Comparison of ENCODE assay signal across 13 mouse cellular contexts in genomic region chr13:103014631-103015030, GRCm38 (mm10).
A peak's percentile ranks its signal among the peaks of the same experiment; 100 is the strongest.
DNase-seq lines count a peak whose midpoint lies in the region; ATAC-seq and TF ChIP-seq lines count a peak whose summit lies in the region.
"Had no signal": no experiment of that assay in that cellular context is flagged by ENCODE, and none has a peak within 500 bp of the region (broad histone marks: within the 10 kb centered on the region; RNA-seq: fewer than 3 reads in every experiment).

No protein-coding gene starts in this region.

- intact Hi-C loops in left cerebral cortex, postnatal 10 days (cut with DNase I): no loop called here

- TF ChIP-seq POLR2A in liver, adult 2 months (IDR thresholded peaks at IDR 0.05; ENCODE audit: extremely low read depth, insufficient read depth, low read length): no peak

- H3K4me3 ChIP-seq in liver, adult 2 months (ENCODE audit: insufficient read depth, low read depth, low read length): no peak overlapping the region
- H3K4me3 ChIP-seq in liver, postnatal 0 days (ENCODE audit: low read depth, low read length): no peak overlapping the region
- H3K4me3 ChIP-seq: erythroblast, embryonic 14.5 days; gastrocnemius, adult 2 months; liver, embryonic 13.5 days had no signal

- no peak for TF ChIP-seq EP300 in liver, postnatal 0 days (IDR thresholded peaks at IDR 0.05; ENCODE audit: low read depth)

- H3K4me2 ChIP-seq in liver, postnatal 0 days (ENCODE audit: low read depth, low read length): no peak overlapping the region
- H3K4me2 ChIP-seq: liver, embryonic 13.5 days had no signal

- H3K9me3 ChIP-seq in liver, postnatal 0 days (ENCODE audit: low read length): no peaks in the 10 kb centered on the region
- H3K9me3 ChIP-seq: liver, embryonic 13.5 days had no signal

- no peak for TF ChIP-seq CTCF in liver, adult 2 months (IDR thresholded peaks at IDR 0.05; ENCODE audit: low read depth, low read length)
- TF ChIP-seq CTCF in liver, postnatal 0 days (IDR thresholded peaks at IDR 0.05; ENCODE audit: low read depth): no peak

- peak; percentile 31 for DNase-seq in embryo, embryonic 10.5 days (ENCODE audit: low spot score)
- DNase-seq in embryo, embryonic 9.5 days (ENCODE audit: extremely low spot score): no peak
- peak; percentile 9 for DNase-seq in liver, adult 2 months (ENCODE audit: extremely low read depth, low read depth, low spot score)
- DNase-seq in liver, postnatal 0 days: no peak
- peak; percentile 51 for DNase-seq in heart, adult 8-10 months (ENCODE audit: low spot score)
- peak; percentile 15 to 37 for DNase-seq in layer of hippocampus, postnatal 36 days
- no peak for DNase-seq in left cerebral cortex, postnatal 10 days (ENCODE audit: extremely low spot score in 1 of 2, low spot score in 2 of 2)
- DNase-seq: gastrocnemius, adult 2 months; liver, embryonic 13.5 days had no signal

- H3K4me1 ChIP-seq in liver, adult 2 months (ENCODE audit: control insufficient read depth, insufficient read depth, low read length): no peaks in the 10 kb centered on the region
- H3K4me1 ChIP-seq in liver, postnatal 0 days (ENCODE audit: insufficient read depth): no peaks in the 10 kb centered on the region
- H3K4me1 ChIP-seq: liver, embryonic 13.5 days had no signal

- no peak overlapping the region for H3K9ac ChIP-seq in liver, adult 2 months (ENCODE audit: low read depth, low read length)
- no peak overlapping the region for H3K9ac ChIP-seq in liver, postnatal 0 days (replicated peaks)
- H3K9ac ChIP-seq: liver, embryonic 13.5 days had no signal

- 81% methylated on average over 6 of the region's 6 CpGs for WGBS in liver, adult 2 months
- 75% methylated on average over 6 of the region's 6 CpGs for WGBS in liver, postnatal 0 days (ENCODE audit: insufficient replicate concordance)

- no peak overlapping the region for H3K27ac ChIP-seq in liver, adult 2 months (replicated peaks; ENCODE audit: insufficient read depth, low read depth, low read length)
- no peak overlapping the region for H3K27ac ChIP-seq in liver, postnatal 0 days (ENCODE audit: low read depth)
- H3K27ac ChIP-seq: gastrocnemius, adult 2 months; liver, embryonic 13.5 days had no signal

- no peaks in the 10 kb centered on the region for H3K27me3 ChIP-seq in liver, adult 2 months (ENCODE audit: control insufficient read depth, insufficient read depth, low read length)
- H3K27me3 ChIP-seq in liver, postnatal 0 days (ENCODE audit: insufficient read depth, low read length): no peaks in the 10 kb centered on the region
- H3K27me3 ChIP-seq: CH12.LX; liver, embryonic 13.5 days had no signal

- no peaks in the 10 kb centered on the region for H3K36me3 ChIP-seq in liver, adult 2 months (ENCODE audit: control insufficient read depth, insufficient read depth, low read length)
- no peaks in the 10 kb centered on the region for H3K36me3 ChIP-seq in liver, postnatal 0 days (replicated peaks; ENCODE audit: insufficient read depth, low read length)
- H3K36me3 ChIP-seq: liver, embryonic 13.5 days had no signal

- no peak for ATAC-seq in liver, postnatal 0 days
- ATAC-seq in megakaryocyte progenitor cell, adult 5-6 weeks (replicated peaks; ENCODE audit: poor library complexity): no peak
- ATAC-seq: intestine, embryonic 16.5 days had no signal

- H3K79me2 ChIP-seq in liver, adult 2 months (ENCODE audit: control insufficient read depth, insufficient read depth, low read length): no peaks in the 10 kb centered on the region

Comparison
In these comparisons a context has a peak if more than half of its experiments do, and no peak if none do; other contexts are left out.
1. DNase-seq: peak in embryo, embryonic 10.5 days (single experiment), liver, adult 2 months (single experiment), heart, adult 8-10 months (single experiment) and layer of hippocampus, postnatal 36 days (2 of 2); none in embryo, embryonic 9.5 days (single experiment), liver, postnatal 0 days (single experiment) and left cerebral cortex, postnatal 10 days (0 of 2).